Comparison of ENCODE assay signal across 9 mouse cellular contexts in genomic region chr2:172773176-172773575, GRCm38 (mm10).
A peak's percentile ranks its signal among the peaks of the same experiment; 100 is the strongest.
DNase-seq lines count a peak whose midpoint lies in the region; ATAC-seq and TF ChIP-seq lines count a peak whose summit lies in the region.
"Had no signal": no experiment of that assay in that cellular context is flagged by ENCODE, and none has a peak within 500 bp of the region (broad histone marks: within the 10 kb centered on the region; RNA-seq: fewer than 3 reads in every experiment).

No protein-coding gene starts in this region.

- H3K27ac ChIP-seq in heart, postnatal 0 days (ENCODE audit: low read depth) = no peak overlapping the region
- no peak overlapping the region for H3K27ac ChIP-seq in heart, embryonic 10.5 days
- H3K27ac ChIP-seq in hindbrain, embryonic 15.5 days (replicated peaks) = no peak overlapping the region
- H3K27ac ChIP-seq in neural tube, embryonic 12.5 days = no peak overlapping the region
- H3K27ac ChIP-seq: lung, embryonic 15.5 days had no signal

- H3K36me3 ChIP-seq in heart, postnatal 0 days (replicated peaks; ENCODE audit: control insufficient read depth, insufficient read depth, low read length) = no peaks in the 10 kb centered on the region
- no peaks in the 10 kb centered on the region for H3K36me3 ChIP-seq in heart, embryonic 10.5 days
- H3K36me3 ChIP-seq in hindbrain, embryonic 15.5 days = no peaks in the 10 kb centered on the region
- H3K36me3 ChIP-seq in neural tube, embryonic 12.5 days = no peaks in the 10 kb centered on the region
- H3K36me3 ChIP-seq: lung, embryonic 15.5 days had no signal

- TF ChIP-seq CTCF in heart, postnatal 0 days (IDR thresholded peaks at IDR 0.05; ENCODE audit: low read depth) = peak; percentile 79

- peak; percentile 43; the same call in 1 of the 2 replicates for ATAC-seq in heart, postnatal 0 days (ENCODE audit: insufficient read depth, low read depth)
- 0 out of 2 replicates have a peak, but pooled peaks have one; percentile 56 for ATAC-seq in hindbrain, embryonic 15.5 days (ENCODE audit: low FRiP score, low read depth)
- 0 out of 2 replicates have a peak, but pooled peaks have one; percentile 22 for ATAC-seq in neural tube, embryonic 12.5 days (ENCODE audit: low FRiP score, low read depth)

- no peaks in the 10 kb centered on the region for H3K4me1 ChIP-seq in heart, postnatal 0 days (ENCODE audit: control insufficient read depth, insufficient read depth)
- H3K4me1 ChIP-seq in heart, embryonic 10.5 days = peaks cover 6% of the 10 kb centered on the region
- H3K4me1 ChIP-seq in hindbrain, embryonic 15.5 days (replicated peaks) = no peaks in the 10 kb centered on the region
- H3K4me1 ChIP-seq in neural tube, embryonic 12.5 days = no peaks in the 10 kb centered on the region
- H3K4me1 ChIP-seq: lung, embryonic 15.5 days had no signal

- no peak overlapping the region for H3K4me3 ChIP-seq in heart, postnatal 0 days (ENCODE audit: low read depth, low read length)
- no peak overlapping the region for H3K4me3 ChIP-seq in heart, embryonic 10.5 days
- no peak overlapping the region for H3K4me3 ChIP-seq in hindbrain, embryonic 15.5 days
- H3K4me3 ChIP-seq in neural tube, embryonic 12.5 days = no peak overlapping the region
- H3K4me3 ChIP-seq: lung, embryonic 15.5 days had no signal

- no peaks in the 10 kb centered on the region for H3K27me3 ChIP-seq in heart, postnatal 0 days (ENCODE audit: control insufficient read depth, insufficient read depth, low read length)
- H3K27me3 ChIP-seq in heart, embryonic 10.5 days (ENCODE audit: insufficient read depth, poor library complexity, severe bottlenecking) = peaks cover 22% of the 10 kb centered on the region
- H3K27me3 ChIP-seq in hindbrain, embryonic 15.5 days = peaks cover 14% of the 10 kb centered on the region; the same call in 1 of the 2 replicates
- peaks cover 14% of the 10 kb centered on the region; the same call in 1 of the 2 replicates for H3K27me3 ChIP-seq in neural tube, embryonic 12.5 days (replicated peaks)
- H3K27me3 ChIP-seq: lung, embryonic 15.5 days had no signal

- DNase-seq in heart, postnatal 0 days (ENCODE audit: low spot score) = peak; percentile 46
- no peak for DNase-seq in heart, embryonic 10.5 days (ENCODE audit: low spot score)
- DNase-seq in adrenal gland, adult 18-20 months (ENCODE audit: low spot score in 2 of 2) = peak; percentile 73 to 75
- DNase-seq in embryo, embryonic 9.5 days (ENCODE audit: extremely low spot score) = peak; percentile 77
- peak; percentile 79 for DNase-seq in left cerebral cortex, postnatal 4 days
- DNase-seq in thymus, postnatal 25 days = peak; percentile 71

- no peak overlapping the region for H3K9ac ChIP-seq in heart, postnatal 0 days (replicated peaks; ENCODE audit: low read depth, low read length)
- H3K9ac ChIP-seq in hindbrain, embryonic 15.5 days = no peak overlapping the region
- no peak overlapping the region for H3K9ac ChIP-seq in neural tube, embryonic 12.5 days
- H3K9ac ChIP-seq: lung, embryonic 15.5 days had no signal

- no peak for TF ChIP-seq EP300 in heart, postnatal 0 days (IDR thresholded peaks at IDR 0.05; ENCODE audit: low read depth)

- H3K4me2 ChIP-seq in heart, postnatal 0 days (ENCODE audit: low read depth, low read length) = no peak overlapping the region
- H3K4me2 ChIP-seq in hindbrain, embryonic 15.5 days = no peak overlapping the region
- H3K4me2 ChIP-seq in neural tube, embryonic 12.5 days (replicated peaks) = no peak overlapping the region
- H3K4me2 ChIP-seq: lung, embryonic 15.5 days had no signal

- intact Hi-C loops in left cerebral cortex, postnatal 4 days (cut with DNase I) = loop anchor here (10.0 kb wide), 2 partner anchors 228 to 298 kb away; partner anchors contain the start of genes Fam209 and Tfap2c

- no peaks in the 10 kb centered on the region for H3K9me3 ChIP-seq in heart, postnatal 0 days (replicated peaks; ENCODE audit: control insufficient read depth, low read length)
- no peaks in the 10 kb centered on the region for H3K9me3 ChIP-seq in heart, embryonic 10.5 days
- no peaks in the 10 kb centered on the region for H3K9me3 ChIP-seq in hindbrain, embryonic 15.5 days
- H3K9me3 ChIP-seq in neural tube, embryonic 12.5 days = no peaks in the 10 kb centered on the region
- H3K9me3 ChIP-seq: lung, embryonic 15.5 days had no signal

- 0% methylated on average over 2 of the region's 2 CpGs for WGBS in heart, postnatal 0 days
- WGBS in heart, embryonic 10.5 days = 2% methylated on average over 2 of the region's 2 CpGs
- WGBS in hindbrain, embryonic 15.5 days = 0% methylated on average over 2 of the region's 2 CpGs
- 0% methylated on average over 2 of the region's 2 CpGs for WGBS in neural tube, embryonic 12.5 days
